9 mouse cellular contexts compared by ENCODE assay signal in the genomic region with DNA sequence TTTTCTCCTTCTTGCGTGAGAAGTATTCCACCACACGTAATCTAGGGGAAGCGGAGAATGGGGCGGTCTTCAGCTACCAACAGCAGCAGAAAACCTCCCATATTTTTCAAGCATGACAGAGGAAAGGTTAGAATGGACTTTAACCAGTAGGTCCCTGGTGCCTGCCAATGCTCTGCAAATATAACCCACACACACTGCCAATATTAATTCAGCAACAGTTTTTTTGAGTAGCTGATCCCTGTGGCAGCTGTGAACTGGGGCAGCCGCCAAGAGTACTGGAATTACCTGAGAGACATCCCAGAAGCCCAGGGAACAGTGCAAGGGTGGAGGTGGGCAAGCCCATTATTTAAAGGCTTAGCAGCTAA.
DNase-seq lines count a peak whose midpoint lies in the region; ATAC-seq and TF ChIP-seq lines count a peak whose summit lies in the region.
"Had no signal": no experiment of that assay in that cellular context is flagged by ENCODE, and none has a peak within 500 bp of the region (broad histone marks: within the 10 kb centered on the region; RNA-seq: fewer than 3 reads in every experiment).

No protein-coding gene starts in this region.

- H3K27ac ChIP-seq in liver, embryonic 12.5 days = peak overlapping the region; percentile 40; the same call in 1 of the 2 replicates

- intact Hi-C loops in heart, postnatal 36 days (cut with DNase I) = loop anchor here (5.0 kb wide), 3 partner anchors 151 to 211 kb away; no protein-coding TSS in a partner anchor

- no peak overlapping the region for H3K4me3 ChIP-seq in liver, embryonic 12.5 days

- no peaks in the 10 kb centered on the region for H3K4me1 ChIP-seq in liver, embryonic 12.5 days

- WGBS in liver, embryonic 12.5 days (ENCODE audit: insufficient replicate concordance) = 76% methylated on average over 5 of the region's 5 CpGs

- H3K4me2 ChIP-seq in liver, embryonic 12.5 days = no peak overlapping the region

- H3K9ac ChIP-seq in liver, embryonic 12.5 days = no peak overlapping the region

- CTCF ChIA-PET in Patski (lab: Charles Lee) = interaction anchor here (0.9 to 1.9 kb wide), 8 partner anchors 9 to 231 kb away, joined by 3 to 6 read pairs (median 3); no protein-coding TSS in a partner anchor

- H3K9me3 ChIP-seq in liver, embryonic 12.5 days (replicated peaks) = no peaks in the 10 kb centered on the region

- POLR2A ChIA-PET in Patski (lab: Charles Lee) = interaction anchor here (1.0 kb wide), 1 partner anchor 211 kb away, joined by 4 read pairs; no protein-coding TSS in a partner anchor

- TF ChIP-seq CTCF in Patski (IDR thresholded peaks at IDR 0.05) = no peak

- peak; percentile 18 for ATAC-seq in Patski
- peak; percentile 53 for ATAC-seq in liver, embryonic 12.5 days

- no peaks in the 10 kb centered on the region for H3K27me3 ChIP-seq in Patski
- no peaks in the 10 kb centered on the region for H3K27me3 ChIP-seq in liver, embryonic 12.5 days (replicated peaks)

- no peaks in the 10 kb centered on the region for H3K36me3 ChIP-seq in liver, embryonic 12.5 days

- in situ Hi-C loops in Patski (cut with MboI; ENCODE audit: low pct_unique_long_range_greater_than_20kb) = loop anchor here (5.0 to 25.0 kb wide), 2 partner anchors 174 to 211 kb away; no protein-coding TSS in a partner anchor

- peak; percentile 41 to 56 for DNase-seq in heart, adult 18-20 months
- no peak for DNase-seq in heart, postnatal 36 days
- DNase-seq in Patski (ENCODE audit: low read depth, low spot score) (no peak), MN1 (ENCODE audit: low spot score) (no peak), adipocyte (ENCODE audit: low spot score) (no peak)
- peak; percentile 18 for DNase-seq in heart, postnatal 4 days
- DNase-seq in spleen, postnatal 4 days (ENCODE audit: low spot score in 2 of 2) = no peak
- DNase-seq: B cell, adult 2 months had no signal

Comparison
In these comparisons a context has a peak if more than half of its experiments do, and no peak if none do; other contexts are left out.
1. DNase-seq: peak in heart, adult 18-20 months (2 of 2) and heart, postnatal 4 days (single experiment); none in heart, postnatal 36 days (0 of 2), Patski (single experiment), MN1 (single experiment), spleen, postnatal 4 days (0 of 2) and adipocyte (single experiment).